Mouse (Mus musculus): ENCODE measurements around the gene Abcf1. TPM values are rescaled to one million over a fixed set of nuclear protein-coding genes. Genes with fewer than 3 reads are reported as not detected.

The Abcf1 gene
- polyA plus RNA-seq, 1 experiment from 2014 or later = 94.7 TPM

GRCm38 (mm10) chr17:35917143-35917462, 52.5 kb downstream of the Abcf1 start:
- Histone ChIP-seq H3K4me3 (replicated peaks) (peak overlapping the region; percentile 77), H3K27ac (peak overlapping the region; percentile 97), H3K4me2 (peak overlapping the region; percentile 78), H3K9ac (peak overlapping the region; percentile 92), H3K4me1 (peaks cover 13% of the 10 kb centered on the region; the same call in 1 of the 2 replicates), H3K27me3 (replicated peaks) (no peaks in the 10 kb centered on the region), H3K36me3 (peaks cover 13% of the 10 kb centered on the region), H3K9me3 (no peaks in the 10 kb centered on the region)
- no peak for ATAC-seq (ENCODE audit: insufficient read depth, low FRiP score, low read depth)
- WGBS = 0% methylated on average over 8 of the region's 8 CpGs

- H3K9me3 ChIP-seq = no peaks in the 10 kb centered on the region
- WGBS = under 1% methylated on average over 83 of the region's 83 CpGs
- no peaks in the 10 kb centered on the region for H3K27me3 ChIP-seq (replicated peaks)
- peaks cover 13% of the 10 kb centered on the region for H3K36me3 ChIP-seq
- H3K27ac ChIP-seq = peak within 1 kb of the TSS; percentile 97
- ATAC-seq (ENCODE audit: insufficient read depth, low FRiP score, low read depth) = peak; percentile 94
- H3K4me1 ChIP-seq = peaks cover 13% of the 10 kb centered on the region; the same call in 1 of the 2 replicates
- peak within 1 kb of the TSS; percentile 92 for H3K9ac ChIP-seq
- H3K4me2 ChIP-seq = peak within 1 kb of the TSS; percentile 78
- H3K4me3 ChIP-seq (replicated peaks) = peak within 1 kb of the TSS; percentile 77
Observed at GRCm38 (mm10) chr17:35916297-35917142, 53.0 kb downstream of the Abcf1 start, which contains the start of the genes Mrps18b and Ppp1r10. Gene Mrps18b (minus strand): TSS chr17:35916389. Gene Ppp1r10 (plus strand): TSS chr17:35916434.

GRCm38 (mm10) chr17:35915538-35916296, 53.8 kb downstream of the Abcf1 start:
- peak overlapping the region; percentile 92 for H3K27ac ChIP-seq
- no peak for ATAC-seq (ENCODE audit: insufficient read depth, low FRiP score, low read depth)
- peaks cover 9% of the 10 kb centered on the region; the same call in 1 of the 2 replicates for H3K4me1 ChIP-seq
- H3K36me3 ChIP-seq = peaks cover 19% of the 10 kb centered on the region
- H3K27me3 ChIP-seq (replicated peaks) = no peaks in the 10 kb centered on the region
- H3K9ac ChIP-seq = peak overlapping the region; percentile 69
- 2% methylated on average over 28 of the region's 28 CpGs for WGBS
- H3K4me3 ChIP-seq (replicated peaks) = peak overlapping the region; percentile 77
- H3K9me3 ChIP-seq = no peaks in the 10 kb centered on the region
- peak overlapping the region; percentile 68 for H3K4me2 ChIP-seq

DNA sequence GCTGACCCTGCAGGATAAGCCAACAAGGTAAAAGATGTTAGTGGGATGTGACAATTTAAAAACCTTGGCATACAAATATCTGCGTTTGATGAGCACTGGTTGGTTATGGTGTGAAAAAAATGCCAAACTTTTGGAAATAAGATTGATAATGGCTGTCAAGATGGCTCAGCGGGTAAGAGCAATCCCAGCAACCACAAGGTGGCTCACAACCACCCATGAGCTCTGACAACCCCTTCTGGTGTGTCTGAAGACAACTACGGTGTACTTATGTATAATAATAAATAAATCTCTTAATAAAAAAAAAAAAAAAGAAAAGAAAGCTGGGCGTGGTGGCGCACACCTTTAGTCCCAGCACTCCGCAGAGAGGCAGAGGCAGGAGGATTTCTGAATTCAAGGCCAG, 54.6 kb downstream of the Abcf1 start:
- Histone ChIP-seq H3K36me3 (peaks cover 19% of the 10 kb centered on the region), H3K9ac (0 out of 2 replicates have a peak overlapping the region, but pooled peaks have one; percentile 69), H3K4me1 (peaks cover 4% of the 10 kb centered on the region; the same call in 1 of the 2 replicates), H3K27ac (no peak overlapping the region), H3K27me3 (replicated peaks) (no peaks in the 10 kb centered on the region), H3K9me3 (no peaks in the 10 kb centered on the region), H3K4me3 (replicated peaks) (peak overlapping the region; percentile 77), H3K4me2 (peak overlapping the region; percentile 68)
- 74% methylated on average over 6 of the region's 6 CpGs for WGBS
- ATAC-seq (ENCODE audit: insufficient read depth, low FRiP score, low read depth) = no peak

DNA sequence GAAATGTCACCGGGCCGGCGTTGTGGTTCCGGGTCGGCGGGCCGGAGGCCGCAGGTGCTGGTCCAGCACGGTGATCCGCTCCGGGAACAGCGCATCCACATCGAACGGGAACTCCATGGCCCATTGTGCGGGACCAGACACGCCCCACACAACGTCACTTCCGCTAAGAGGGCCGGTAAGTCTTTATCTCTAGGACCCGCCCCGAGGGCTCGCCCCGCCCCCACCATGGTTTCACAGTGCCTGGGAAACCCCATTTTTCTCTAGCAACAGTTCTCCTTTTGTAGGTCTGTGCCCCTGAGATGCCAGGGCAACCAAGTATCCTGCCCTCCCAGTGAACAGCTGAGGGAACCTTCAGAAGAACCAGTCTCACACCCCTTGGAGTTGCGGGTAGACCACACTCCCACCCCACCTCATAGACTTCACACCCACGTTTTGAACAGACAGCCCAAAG, 59.6 kb downstream of the Abcf1 start, which contains the start of gene Atat1:
Gene Atat1 (minus strand): TSS at position 157 of the 451 bp plus-strand sequence.
- Histone ChIP-seq H3K9ac (peak within 1 kb of the TSS; percentile 59), H3K4me3 (replicated peaks) (peak within 1 kb of the TSS; percentile 66), H3K36me3 (peaks cover 22% of the 10 kb centered on the region), H3K27ac (peak within 1 kb of the TSS; percentile 69), H3K4me2 (peak within 1 kb of the TSS; percentile 75), H3K9me3 (no peaks in the 10 kb centered on the region), H3K4me1 (peaks cover 13% of the 10 kb centered on the region), H3K27me3 (replicated peaks) (no peaks in the 10 kb centered on the region)
- peak; percentile 91 for ATAC-seq (ENCODE audit: insufficient read depth, low FRiP score, low read depth)
- WGBS = 2% methylated on average over 25 of the region's 25 CpGs

GRCm38 (mm10) chr17:35909186-35909918, 60.2 kb downstream of the Abcf1 start:
- Histone ChIP-seq H3K9me3 (no peaks in the 10 kb centered on the region), H3K36me3 (peaks cover 21% of the 10 kb centered on the region), H3K27me3 (replicated peaks) (no peaks in the 10 kb centered on the region), H3K9ac (peak overlapping the region; percentile 59), H3K27ac (peak overlapping the region; percentile 69), H3K4me3 (replicated peaks) (peak overlapping the region; percentile 66), H3K4me1 (peaks cover 13% of the 10 kb centered on the region), H3K4me2 (peak overlapping the region; percentile 75)
- WGBS = 14% methylated on average over 20 of the region's 20 CpGs
- peak; percentile 9; the same call in 1 of the 2 replicates for ATAC-seq (ENCODE audit: insufficient read depth, low FRiP score, low read depth)

- Histone ChIP-seq H3K4me3 (replicated peaks) (no peak overlapping the region), H3K27me3 (replicated peaks) (no peaks in the 10 kb centered on the region), H3K9ac (no peak overlapping the region), H3K4me2 (no peak overlapping the region), H3K4me1 (peaks cover 13% of the 10 kb centered on the region), H3K9me3 (no peaks in the 10 kb centered on the region), H3K36me3 (peaks cover 15% of the 10 kb centered on the region; the same call in 1 of the 2 replicates), H3K27ac (no peak overlapping the region)
- ATAC-seq (ENCODE audit: insufficient read depth, low FRiP score, low read depth) = no peak
- 66% methylated on average over 2 of the region's 2 CpGs for WGBS
Observed at GRCm38 (mm10) chr17:35907609-35908008, 62.0 kb downstream of the Abcf1 start.

MicroRNA genes within 50 kb of the gene (microRNA counts, 519-probe panel; counts per million panel counts)
- microRNA mmu-miR-1894-3p (not detected), microRNA mmu-miR-1894-5p (1,746 counts per million, percentile 13 among the panel's probes with 10 or more counts), microRNA mmu-miR-877 (1,992 counts per million, percentile 23 among the panel's probes with 10 or more counts)

Small RNA genes lying within 50 kb of the gene (microRNA-seq; reads per million reads assigned to microRNA genes)
- not detected for gene Mir1894
- 48.7 reads per million, percentile 40 among the genes with 10 or more reads in this experiment for gene Mir877

Other genes starting within 250 kb of the Abcf1 start
- gene Ier3, start 148.1 kb downstream of the Abcf1 start, polyA plus RNA-seq (2015; fragmentation: Nextera tagmentation; extraction: Ambion mirVana) = 14.5 and 16.7 TPM in 2 replicates
- gene Flot1, start 146.5 kb downstream of the Abcf1 start, polyA plus RNA-seq (2015; fragmentation: Nextera tagmentation; extraction: Ambion mirVana) = 45.3 and 46.0 TPM in 2 replicates
- gene Tubb5, start 131.5 kb downstream of the Abcf1 start, polyA plus RNA-seq (2015; fragmentation: Nextera tagmentation; extraction: Ambion mirVana) = 762 and 772 TPM in 2 replicates
- gene Mdc1, start 128.2 kb downstream of the Abcf1 start, polyA plus RNA-seq (2015; fragmentation: Nextera tagmentation; extraction: Ambion mirVana) = 15.2 and 19.7 TPM in 2 replicates
- gene Nrm, start 108.4 kb downstream of the Abcf1 start, polyA plus RNA-seq (2015; fragmentation: Nextera tagmentation; extraction: Ambion mirVana) = 54.0 and 54.7 TPM in 2 replicates
- gene Ppp1r18, start 104.2 kb downstream of the Abcf1 start, polyA plus RNA-seq (2015; fragmentation: Nextera tagmentation; extraction: Ambion mirVana) = 17.0 and 18.6 TPM in 2 replicates
- gene Dhx16, start 89.9 kb downstream of the Abcf1 start, polyA plus RNA-seq (2015; fragmentation: Nextera tagmentation; extraction: Ambion mirVana) = 37.8 and 41.4 TPM in 2 replicates
- 21.7 and 23.9 TPM in 2 replicates for gene 2310061I04Rik, start 72.3 kb downstream of the Abcf1 start, polyA plus RNA-seq (2015; fragmentation: Nextera tagmentation; extraction: Ambion mirVana)
- gene Atat1, start 59.7 kb downstream of the Abcf1 start, polyA plus RNA-seq (2015; fragmentation: Nextera tagmentation; extraction: Ambion mirVana) = 53.2 and 62.8 TPM in 2 replicates
- 89.5 and 101 TPM in 2 replicates for gene Mrps18b, start 53.4 kb downstream of the Abcf1 start, polyA plus RNA-seq (2015; fragmentation: Nextera tagmentation; extraction: Ambion mirVana)
- 32.3 and 36.4 TPM in 2 replicates for gene Ppp1r10, start 53.3 kb downstream of the Abcf1 start, polyA plus RNA-seq (2015; fragmentation: Nextera tagmentation; extraction: Ambion mirVana)
- gene Gnl1, start 10.1 kb upstream of the Abcf1 start, polyA plus RNA-seq (2015; fragmentation: Nextera tagmentation; extraction: Ambion mirVana) = 41.4 and 47.0 TPM in 2 replicates
- 27.6 and 29.0 TPM in 2 replicates for gene Prr3, start 10.5 kb upstream of the Abcf1 start, polyA plus RNA-seq (2015; fragmentation: Nextera tagmentation; extraction: Ambion mirVana)
- 2.6 and 4.2 TPM in 2 replicates for gene H2-T24, start 50.8 kb upstream of the Abcf1 start, polyA plus RNA-seq (2015; fragmentation: Nextera tagmentation; extraction: Ambion mirVana)
- gene H2-T23, start 63.1 kb upstream of the Abcf1 start, polyA plus RNA-seq (2015; fragmentation: Nextera tagmentation; extraction: Ambion mirVana) = 11.4 and 14.8 TPM in 2 replicates
- 17.3 and 18.8 TPM in 2 replicates for gene H2-T22, start 73.0 kb upstream of the Abcf1 start, polyA plus RNA-seq (2015; fragmentation: Nextera tagmentation; extraction: Ambion mirVana)
- 0.09 and 0.13 TPM in 2 replicates for gene Gm6034, start 73.2 kb upstream of the Abcf1 start, polyA plus RNA-seq (2015; fragmentation: Nextera tagmentation; extraction: Ambion mirVana)
- gene Gm11127, start 88.6 kb upstream of the Abcf1 start, polyA plus RNA-seq (2015; fragmentation: Nextera tagmentation; extraction: Ambion mirVana) = 0.28 and 0.50 TPM in 2 replicates
- not detected in 2 replicates for gene Gm19684, start 151.9 kb upstream of the Abcf1 start, polyA plus RNA-seq (2015; fragmentation: Nextera tagmentation; extraction: Ambion mirVana)
- gene Gm7030, start 159.7 kb upstream of the Abcf1 start, polyA plus RNA-seq (2015; fragmentation: Nextera tagmentation; extraction: Ambion mirVana) = 0.30 TPM in 1 of 2 replicates, not detected in the other
- gene Gm8909, start 198.8 kb upstream of the Abcf1 start, polyA plus RNA-seq (2015; fragmentation: Nextera tagmentation; extraction: Ambion mirVana) = 0.79 and 0.94 TPM in 2 replicates
- 4.5 and 5.6 TPM in 2 replicates for gene H2-T3, start 220.5 kb upstream of the Abcf1 start, polyA plus RNA-seq (2015; fragmentation: Nextera tagmentation; extraction: Ambion mirVana)

All from stomach, embryonic 15.5 days (tissue).